Mouse (Mus musculus): ENCODE results near the gene Lpcat2. TPM values are rescaled to one million over a fixed set of nuclear protein-coding genes. Genes with fewer than 3 reads are reported as not detected.

Gene Lpcat2
- total RNA-seq, 2 experiments from 2014 or later: 8.1 to 11.1 TPM

- no peak for DNase-seq (ENCODE audit: low spot score in 2 of 2)
These were observed 53.3 kb downstream of the Lpcat2 start for GRCm38 (mm10) chr8:92908448-92908847.

GRCm38 (mm10) chr8:92911477-92911876 is 56.3 kb downstream of the Lpcat2 start:
- no peak for DNase-seq (ENCODE audit: low spot score in 2 of 2)

- no peak for DNase-seq (ENCODE audit: low spot score in 2 of 2)
These were observed 58.3 kb downstream of the Lpcat2 start for GRCm38 (mm10) chr8:92913396-92913795.

- DNase-seq (ENCODE audit: low spot score in 2 of 2): no peak
These were observed 60.9 kb downstream of the Lpcat2 start for GRCm38 (mm10) chr8:92916082-92916481.

GRCm38 (mm10) chr8:92921768-92922167 is 66.6 kb downstream of the Lpcat2 start:
- DNase-seq (ENCODE audit: low spot score in 2 of 2): no peak

- DNase-seq (ENCODE audit: low spot score in 2 of 2): no peak
These were observed 73.8 kb downstream of the Lpcat2 start for GRCm38 (mm10) chr8:92928986-92929385.

- DNase-seq (ENCODE audit: low spot score in 2 of 2): no peak
These were observed 82.9 kb downstream of the Lpcat2 start for GRCm38 (mm10) chr8:92938056-92938455.

- DNase-seq (ENCODE audit: low spot score in 2 of 2): no peak
These were observed 93.9 kb downstream of the Lpcat2 start for GRCm38 (mm10) chr8:92949071-92949470.

GRCm38 (mm10) chr8:92950639-92951371 is 95.7 kb downstream of the Lpcat2 start:
- DNase-seq (ENCODE audit: low spot score in 2 of 2): no peak

GRCm38 (mm10) chr8:92954044-92954443 is 98.9 kb downstream of the Lpcat2 start:
- no peak for DNase-seq (ENCODE audit: low spot score in 2 of 2)

- no peak for DNase-seq (ENCODE audit: low spot score in 2 of 2)
These were observed 104.6 kb downstream of the Lpcat2 start, which contains the start of gene Slc6a2 for GRCm38 (mm10) chr8:92959779-92960178. Gene Slc6a2, plus strand, starts transcription at chr8:92960079.

GRCm38 (mm10) chr8:92960451-92960911 is 105.3 kb downstream of the Lpcat2 start:
- DNase-seq (ENCODE audit: low spot score in 2 of 2): no peak

GRCm38 (mm10) chr8:92961088-92961487 is 105.9 kb downstream of the Lpcat2 start:
- no peak for DNase-seq (ENCODE audit: low spot score in 2 of 2)

- no peak for DNase-seq (ENCODE audit: low spot score in 2 of 2)
These were observed 109.4 kb downstream of the Lpcat2 start for GRCm38 (mm10) chr8:92964556-92964955.

Small RNAs within 50 kb of the gene (microRNA-seq; reads per million reads assigned to microRNA genes)
- 0 reads per million in 2 experiments for gene Gm22151

Other genes starting within 250 kb of the Lpcat2 start
- gene Irx6, start 181.1 kb upstream of the Lpcat2 start, total RNA-seq (2021): under 1 TPM; 0.21 to 0.22 TPM
- gene Mmp2, start 28.0 kb upstream of the Lpcat2 start, total RNA-seq (2021): 10 to 100 TPM in 1 of 2 experiments, 1 to 10 TPM in 1; 7.5 to 10.6 TPM
- gene Capns2, start 46.1 kb downstream of the Lpcat2 start, total RNA-seq (2021): 1 to 10 TPM; 1.0 to 1.8 TPM
- gene Slc6a2, start 104.7 kb downstream of the Lpcat2 start, total RNA-seq (2021): under 1 TPM; 0.22 to 0.34 TPM
- not detected for gene Ces1a, start 192.9 kb downstream of the Lpcat2 start, total RNA-seq (2021)
- gene Ces1b, start 224.7 kb downstream of the Lpcat2 start, total RNA-seq (2021): not detected